Mouse (Mus musculus) CH12F3 (cell line): Measurements from ENCODE around the gene Steap1.

Experiments used
- in situ Hi-C: fragments of 300-500 bp; cut with MboI; formaldehyde crosslinking; loops from 2 replicates; pipeline ENCODE4 v1.14.3; 2020; ENCODE audit warnings: low sequenced_read_pairs

The Steap1 gene

DNA sequence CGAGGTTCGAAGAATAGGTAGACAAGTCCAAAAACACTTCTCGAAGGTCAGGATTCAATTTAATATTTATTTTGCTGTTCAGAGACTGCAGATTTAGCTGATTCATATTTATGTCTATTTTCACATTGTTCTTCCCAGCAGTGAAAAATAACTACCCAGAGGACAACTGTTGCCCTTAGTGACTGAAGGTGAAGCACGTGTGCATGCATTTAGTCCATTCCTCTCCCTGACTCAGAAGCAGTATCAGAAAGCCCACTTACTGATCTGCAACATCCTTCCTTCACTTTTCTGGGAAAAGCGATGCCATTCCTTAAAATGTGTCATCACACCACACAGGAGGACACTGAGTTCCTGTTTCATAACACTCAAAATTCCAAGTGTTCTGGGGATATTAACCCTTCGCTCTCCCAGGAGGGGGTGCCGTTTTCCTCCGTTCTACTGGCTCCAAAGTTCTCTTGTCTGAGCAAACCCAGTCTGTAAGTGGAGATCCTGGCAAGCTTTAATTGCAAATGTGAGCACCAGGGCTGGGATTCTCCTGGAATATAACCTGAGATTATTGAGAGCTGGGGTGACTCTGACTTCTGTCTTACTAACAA, 60.1 kb downstream of the Steap1 start:
- in situ Hi-C loops, result no loop called here

DNA sequence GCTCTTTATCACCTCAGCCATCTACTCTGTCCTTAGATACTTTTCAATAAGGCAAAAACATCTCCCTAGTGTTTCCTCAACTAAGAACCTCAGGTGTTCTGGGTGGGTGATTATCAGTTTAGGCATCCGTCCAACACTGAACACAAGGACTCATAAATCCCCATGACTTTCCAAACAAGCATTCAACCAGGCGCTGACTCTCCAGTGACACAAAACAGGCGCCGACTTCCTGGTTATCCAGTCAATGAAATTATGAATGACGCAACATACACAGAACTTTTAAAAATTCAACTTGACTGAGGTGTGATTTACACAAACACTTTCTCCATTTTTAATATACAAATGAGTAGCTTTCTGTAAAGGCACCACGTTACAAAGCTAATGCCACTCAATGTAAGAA, 60.9 kb downstream of the Steap1 start:
- in situ Hi-C loops, result no loop called here

DNA sequence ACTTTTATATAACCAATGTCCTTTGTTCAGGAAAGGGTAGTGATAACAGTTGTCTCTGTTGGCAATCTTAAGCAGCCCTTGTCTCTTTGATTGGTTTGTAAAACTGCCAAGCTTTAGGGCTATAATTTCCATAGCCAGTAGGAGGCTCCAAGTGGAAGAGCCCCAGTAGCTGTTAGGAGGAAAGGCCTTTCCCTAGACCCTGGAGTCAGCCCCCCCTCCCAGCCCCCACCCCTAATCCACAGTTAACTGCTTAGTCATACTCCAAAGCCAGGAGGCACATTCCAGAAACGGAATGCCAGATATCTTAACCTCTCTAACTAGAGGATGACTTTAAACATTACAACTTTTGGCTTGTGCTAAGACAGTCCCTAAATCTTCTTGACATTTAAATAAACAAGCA, 62.2 kb downstream of the Steap1 start:
- in situ Hi-C loops, result no loop called here
